Mouse (Mus musculus) midbrain, embryonic 14.5 days (tissue): Measurements from ENCODE around the gene Eif6. TPM values are rescaled to one million over a fixed set of nuclear protein-coding genes. Genes with fewer than 3 reads are reported as not detected.

Experiments used
- ATAC-seq: fragments of 200-750 bp; cut with Nextera tagmentation; 2 replicates; pipeline ENCODE4 v1.8.0; 2017; ENCODE audit warnings: moderate number of reproducible peaks, moderate library complexity; ENCODE audit not compliant: low FRiP score, low TSS enrichment
- DNase-seq: peaks from one replicate; pipeline ENCODE4 v3.0.0-alpha.2; 2015
- H3K27ac ChIP-seq: fragments of 300-500 bp; sonication (generic); replicated peaks from 2 replicates; pipeline ENCODE4 v1.5.1; 2014; ENCODE audit warnings: mild to moderate bottlenecking, low read depth, low read length, moderate library complexity
- H3K27me3 ChIP-seq: fragments of 300-500 bp; sonication (generic); 2 replicates; pipeline ENCODE4 v1.6.1; 2014; ENCODE audit warnings: low read length, control low read depth, mixed read lengths; ENCODE audit not compliant: control insufficient read depth, insufficient read depth
- H3K36me3 ChIP-seq: fragments of 300-500 bp; sonication (generic); 2 replicates; pipeline ENCODE4 v1.6.1; 2014; ENCODE audit warnings: low read length, control low read depth; ENCODE audit not compliant: control insufficient read depth, insufficient read depth
- H3K4me1 ChIP-seq: fragments of 300-500 bp; sonication (generic); 2 replicates; pipeline ENCODE4 v1.6.1; 2014; ENCODE audit warnings: mild to moderate bottlenecking, antibody characterized with exemption, low read length, control low read depth; ENCODE audit not compliant: control insufficient read depth, insufficient read depth
- H3K4me2 ChIP-seq: fragments of 300-500 bp; sonication (generic); 2 replicates; pipeline ENCODE4 v1.6.1; 2014; ENCODE audit warnings: mild to moderate bottlenecking, low read length, moderate library complexity
- H3K4me3 ChIP-seq: fragments of 300-500 bp; sonication (generic); replicated peaks from 2 replicates; pipeline ENCODE4 v1.5.1; 2014; ENCODE audit warnings: low read depth, low read length
- H3K9ac ChIP-seq: fragments of 300-500 bp; sonication (generic); replicated peaks from 2 replicates; pipeline ENCODE4 v1.6.1; 2014; ENCODE audit warnings: mild to moderate bottlenecking, low read length, moderate library complexity
- H3K9me3 ChIP-seq: fragments of 300-500 bp; sonication (generic); 2 replicates; pipeline ENCODE4 v1.6.1; 2016; ENCODE audit warnings: low read length, control low read depth, mixed read lengths; ENCODE audit not compliant: control insufficient read depth
- WGBS: fragments of 180-500 bp; shearing (Covaris S2); extraction: QIAGEN DNeasy Blood & Tissue Kit; methylation state at CpG from one replicate; pipeline ENCODE4 v1.1.7; 2014; 5-methylcytosine and 5-hydroxymethylcytosine counted together
- polyA plus RNA-seq: library from polyadenylated mRNA; unstranded; fragments of >200 nt; fragmentation: Nextera tagmentation; extraction: Ambion mirVana; gene quantifications from 2 replicates; pipeline ENCODE4 v1.2.1, GENCODE M21; 2014

The Eif6 gene
- polyA plus RNA-seq, 1 experiment from 2014 or later, result 134 TPM

GRCm38 (mm10) chr2:155787949-155788931, 38.5 kb downstream of the Eif6 start:
- DNase-seq, result no peak
- Histone ChIP-seq H3K4me3 (no peak overlapping the region), H3K9ac (no peak overlapping the region), H3K9me3 (no peaks in the 10 kb centered on the region), H3K4me2 (no peak overlapping the region), H3K36me3 (0 out of 2 replicates have a peak, but pooled peaks cover 5% of the 10 kb centered on the region), H3K27ac (no peak overlapping the region), H3K27me3 (no peaks in the 10 kb centered on the region), H3K4me1 (no peaks in the 10 kb centered on the region)
- ATAC-seq, result no peak
- WGBS, result 82% methylated on average over 18 of the region's 18 CpGs

- WGBS, result 77% methylated on average over 5 of the region's 5 CpGs
- H3K27ac ChIP-seq, result no peak overlapping the region
Observed at GRCm38 (mm10) chr2:155786905-155787304, 39.8 kb downstream of the Eif6 start.

DNA sequence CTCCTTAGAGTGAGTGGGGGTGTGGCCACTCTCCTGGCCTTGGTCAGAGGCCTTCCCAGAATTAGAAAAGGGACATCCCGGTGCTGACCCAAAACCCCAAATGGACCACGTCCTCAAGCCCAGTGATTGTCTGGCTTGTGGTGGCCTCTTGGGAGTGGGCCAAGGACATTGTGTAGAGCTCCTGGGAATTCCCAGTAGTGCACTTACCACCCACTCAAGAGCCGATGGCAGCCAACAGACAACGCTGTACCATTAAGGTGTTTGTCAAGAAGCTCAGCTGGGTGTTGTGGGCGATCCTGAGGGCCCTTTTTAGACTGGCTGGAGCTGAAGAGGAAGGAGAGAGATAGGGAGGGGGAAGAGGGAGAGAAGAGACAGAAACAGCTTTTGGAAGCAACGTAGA, 42.2 kb downstream of the Eif6 start:
- H3K9me3 ChIP-seq, result no peaks in the 10 kb centered on the region
- no peak overlapping the region for H3K4me3 ChIP-seq
- ATAC-seq (no peak), DNase-seq (no peak)
- H3K27me3 ChIP-seq, result no peaks in the 10 kb centered on the region
- no peaks in the 10 kb centered on the region for H3K4me1 ChIP-seq
- no peaks in the 10 kb centered on the region for H3K36me3 ChIP-seq
- H3K27ac ChIP-seq, result no peak overlapping the region
- WGBS, result 84% methylated on average over 6 of the region's 6 CpGs
- H3K9ac ChIP-seq, result no peak overlapping the region
- H3K4me2 ChIP-seq, result no peak overlapping the region

More at GRCm38 (mm10) chr2:155786905-155787304, 39.8 kb downstream of the Eif6 start:
- no peak overlapping the region for H3K4me2 ChIP-seq
- DNase-seq (no peak), ATAC-seq (no peak)
- H3K36me3 ChIP-seq, result no peaks in the 10 kb centered on the region
- H3K4me3 ChIP-seq, result no peak overlapping the region
- no peaks in the 10 kb centered on the region for H3K27me3 ChIP-seq
- H3K9me3 ChIP-seq, result no peaks in the 10 kb centered on the region
- H3K9ac ChIP-seq, result no peak overlapping the region
- H3K4me1 ChIP-seq, result no peaks in the 10 kb centered on the region

DNA sequence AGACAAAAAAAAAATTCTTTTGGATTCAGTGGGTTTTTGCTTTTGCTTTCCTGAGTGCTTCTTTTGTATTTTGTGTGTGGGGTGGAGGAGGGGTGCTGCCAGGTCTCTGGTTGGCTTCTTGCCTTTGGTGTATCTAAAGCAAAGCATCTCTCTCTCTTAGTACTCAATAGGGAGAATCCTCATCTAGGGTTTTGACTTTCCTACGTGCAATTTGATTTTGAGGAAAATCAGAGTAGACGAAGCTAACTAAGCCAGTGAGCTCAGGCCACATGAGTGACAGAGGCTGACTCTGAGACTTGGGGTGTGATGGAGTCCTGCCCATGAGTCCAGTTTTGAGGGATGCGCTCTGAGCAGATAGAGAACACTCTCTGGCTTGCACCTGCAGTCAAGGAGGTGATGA, 47.2 kb downstream of the Eif6 start:
- peaks cover 24% of the 10 kb centered on the region for H3K4me1 ChIP-seq
- 0 out of 2 replicates have a peak, but pooled peaks cover 2% of the 10 kb centered on the region for H3K27me3 ChIP-seq
- H3K9ac ChIP-seq, result no peak overlapping the region
- no peaks in the 10 kb centered on the region for H3K9me3 ChIP-seq
- no peak overlapping the region for H3K27ac ChIP-seq
- H3K36me3 ChIP-seq, result no peaks in the 10 kb centered on the region
- ATAC-seq (no peak), DNase-seq (no peak)
- WGBS, result 87% methylated on average over 3 of the region's 3 CpGs
- H3K4me3 ChIP-seq, result no peak overlapping the region
- no peak overlapping the region for H3K4me2 ChIP-seq

- 61% methylated on average over 7 of the region's 7 CpGs for WGBS
- Histone ChIP-seq H3K4me2 (no peak overlapping the region), H3K27me3 (0 out of 2 replicates have a peak, but pooled peaks cover 2% of the 10 kb centered on the region), H3K4me1 (peaks cover 24% of the 10 kb centered on the region), H3K4me3 (no peak overlapping the region), H3K36me3 (no peaks in the 10 kb centered on the region), H3K27ac (no peak overlapping the region), H3K9ac (no peak overlapping the region), H3K9me3 (no peaks in the 10 kb centered on the region)
- DNase-seq, result peak; percentile 39
- ATAC-seq, result no peak
Observed at GRCm38 (mm10) chr2:155779066-155779465, 47.7 kb downstream of the Eif6 start.

- Histone ChIP-seq H3K4me2 (0 out of 2 replicates have a peak overlapping the region, but pooled peaks have one; percentile 72), H3K27me3 (0 out of 2 replicates have a peak, but pooled peaks cover 2% of the 10 kb centered on the region), H3K4me3 (no peak overlapping the region), H3K36me3 (no peaks in the 10 kb centered on the region), H3K4me1 (peaks cover 24% of the 10 kb centered on the region), H3K27ac (no peak overlapping the region), H3K9ac (no peak overlapping the region), H3K9me3 (no peaks in the 10 kb centered on the region)
- ATAC-seq (no peak), DNase-seq (no peak)
- 51% methylated on average over 6 of the region's 6 CpGs for WGBS
Observed at GRCm38 (mm10) chr2:155778004-155778403, 48.7 kb downstream of the Eif6 start.

- H3K4me1 ChIP-seq, result peaks cover 24% of the 10 kb centered on the region
- H3K27me3 ChIP-seq, result 0 out of 2 replicates have a peak, but pooled peaks cover 2% of the 10 kb centered on the region
- no peak overlapping the region for H3K27ac ChIP-seq
- ATAC-seq (no peak), DNase-seq (no peak)
- WGBS, result 52% methylated on average over 4 of the region's 4 CpGs
- no peaks in the 10 kb centered on the region for H3K9me3 ChIP-seq
- H3K4me3 ChIP-seq, result no peak overlapping the region
- H3K36me3 ChIP-seq, result no peaks in the 10 kb centered on the region
- peak overlapping the region; percentile 72 for H3K4me2 ChIP-seq
- H3K9ac ChIP-seq, result no peak overlapping the region
Observed at GRCm38 (mm10) chr2:155777688-155777985, 49.1 kb downstream of the Eif6 start.

DNA sequence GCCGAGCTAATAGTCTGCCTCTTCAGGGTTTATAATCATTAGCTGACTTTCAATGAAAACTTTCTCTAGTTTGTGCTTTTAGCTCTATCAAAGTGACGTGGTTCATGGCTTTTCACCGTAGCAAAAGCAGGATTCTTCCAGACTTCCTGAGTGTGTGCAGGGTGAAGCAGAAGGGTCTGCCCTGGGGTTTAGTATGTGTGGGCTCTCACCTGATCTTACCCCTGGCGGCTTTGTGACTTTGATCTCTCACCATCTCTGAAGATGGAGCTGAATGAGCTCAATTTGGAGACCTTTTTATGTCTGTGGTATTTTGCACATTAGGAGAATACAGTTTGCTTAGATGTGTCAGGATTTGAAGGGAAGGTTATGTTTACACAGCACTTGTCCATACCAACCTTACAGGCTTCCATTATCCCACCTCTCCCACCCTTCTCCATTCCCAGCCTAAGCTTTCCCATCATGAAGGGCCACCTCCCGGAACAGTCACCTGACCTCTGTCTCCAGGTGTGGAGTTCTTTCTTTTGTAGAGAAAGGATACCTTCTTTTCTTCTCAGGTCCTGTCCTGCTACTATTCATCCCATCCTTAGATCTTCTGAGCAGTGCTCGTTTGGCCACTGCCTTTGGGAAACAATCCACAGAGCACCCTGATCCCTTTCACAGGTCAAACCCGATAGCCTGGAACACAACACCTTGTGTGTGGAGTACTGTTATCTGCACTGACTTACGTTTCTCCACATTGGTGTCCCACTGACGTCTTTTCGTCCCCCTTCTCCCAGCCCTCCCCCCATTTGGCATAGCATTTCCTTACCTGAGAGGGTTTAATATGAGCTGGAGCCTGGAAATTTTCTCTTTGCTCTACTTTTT, 49.7 kb downstream of the Eif6 start:
- H3K9ac ChIP-seq, result no peak overlapping the region; the same call in 1 of the 2 replicates
- DNase-seq (no peak), ATAC-seq (no peak)
- H3K4me3 ChIP-seq, result no peak overlapping the region
- H3K27me3 ChIP-seq, result 0 out of 2 replicates have a peak, but pooled peaks cover 2% of the 10 kb centered on the region
- H3K27ac ChIP-seq, result no peak overlapping the region
- no peaks in the 10 kb centered on the region for H3K36me3 ChIP-seq
- peaks cover 24% of the 10 kb centered on the region for H3K4me1 ChIP-seq
- peak overlapping the region; percentile 72 for H3K4me2 ChIP-seq
- H3K9me3 ChIP-seq, result no peaks in the 10 kb centered on the region
- WGBS, result 71% methylated on average over 10 of the region's 10 CpGs
